In genomic region chr13:118658608-118659326, GRCm38 (mm10) we compare ENCODE assay signal across 29 mouse cellular contexts. TPM values are rescaled to one million over a fixed set of nuclear protein-coding genes. Genes with fewer than 3 reads are reported as not detected.
DNase-seq lines count a peak whose midpoint lies in the region; ATAC-seq and TF ChIP-seq lines count a peak whose summit lies in the region.
"Had no signal": no experiment of that assay in that cellular context is flagged by ENCODE, and none has a peak within 500 bp of the region (broad histone marks: within the 10 kb centered on the region; RNA-seq: fewer than 3 reads in every experiment).

No protein-coding gene starts in this region.

- no peaks in the 10 kb centered on the region for H3K36me3 ChIP-seq in intestine, embryonic 14.5 days (ENCODE audit: control insufficient read depth, insufficient read depth, low read length)
- no peaks in the 10 kb centered on the region for H3K36me3 ChIP-seq in intestine, postnatal 0 days (ENCODE audit: control insufficient read depth, insufficient read depth)
- no peaks in the 10 kb centered on the region for H3K36me3 ChIP-seq in kidney, embryonic 16.5 days (ENCODE audit: insufficient read depth, low read length)
- no peaks in the 10 kb centered on the region for H3K36me3 ChIP-seq in hindbrain, embryonic 14.5 days (replicated peaks; ENCODE audit: control insufficient read depth, insufficient read depth)
- H3K36me3 ChIP-seq: forebrain, embryonic 10.5 days; G1E; heart, embryonic 12.5 days; hindbrain, embryonic 12.5 days; liver, embryonic 13.5 days; midbrain, embryonic 13.5 days had no signal

- peak; percentile 70; the same call in 1 of the 2 replicates for ATAC-seq in intestine, embryonic 14.5 days (replicated peaks; ENCODE audit: low FRiP score, low TSS enrichment, low read depth)
- peak; percentile 98 for ATAC-seq in intestine, postnatal 0 days
- peak; percentile 83 for ATAC-seq in kidney, embryonic 16.5 days (ENCODE audit: low FRiP score, low TSS enrichment)
- ATAC-seq in hindbrain, embryonic 14.5 days (ENCODE audit: low FRiP score) = no peak
- ATAC-seq: forebrain, embryonic 16.5 days; midbrain, embryonic 13.5 days had no signal

- H3K9ac ChIP-seq in intestine, embryonic 14.5 days (ENCODE audit: low read length) = no peak overlapping the region
- H3K9ac ChIP-seq in intestine, postnatal 0 days (ENCODE audit: low read depth, low read length) = no peak overlapping the region
- no peak overlapping the region for H3K9ac ChIP-seq in kidney, embryonic 16.5 days (replicated peaks; ENCODE audit: low read length)
- H3K9ac ChIP-seq in hindbrain, embryonic 14.5 days = no peak overlapping the region
- H3K9ac ChIP-seq: heart, embryonic 12.5 days; hindbrain, embryonic 12.5 days; liver, embryonic 13.5 days; midbrain, embryonic 13.5 days had no signal

- H3K4me2 ChIP-seq in intestine, embryonic 14.5 days (ENCODE audit: low read length) = no peak overlapping the region
- H3K4me2 ChIP-seq in intestine, postnatal 0 days (replicated peaks; ENCODE audit: low read depth) = peak overlapping the region; percentile 53
- H3K4me2 ChIP-seq in kidney, embryonic 16.5 days (replicated peaks; ENCODE audit: low read depth, low read length) = no peak overlapping the region
- H3K4me2 ChIP-seq in hindbrain, embryonic 14.5 days (replicated peaks) = no peak overlapping the region
- H3K4me2 ChIP-seq: heart, embryonic 12.5 days; hindbrain, embryonic 12.5 days; liver, embryonic 13.5 days; midbrain, embryonic 13.5 days had no signal

- WGBS in intestine, embryonic 14.5 days = 81% methylated on average over 7 of the region's 7 CpGs
- WGBS in intestine, postnatal 0 days = 44% methylated on average over 7 of the region's 7 CpGs
- WGBS in kidney, embryonic 16.5 days = 85% methylated on average over 7 of the region's 7 CpGs
- WGBS in large intestine, adult 2 months = 43% methylated on average over 7 of the region's 7 CpGs
- 92% methylated on average over 7 of the region's 7 CpGs for WGBS in hindbrain, embryonic 14.5 days

- H3K4me1 ChIP-seq in intestine, embryonic 14.5 days (replicated peaks; ENCODE audit: control insufficient read depth, insufficient read depth, low read length) = no peaks in the 10 kb centered on the region
- H3K4me1 ChIP-seq in intestine, postnatal 0 days (replicated peaks; ENCODE audit: control insufficient read depth, insufficient read depth, low read length) = no peaks in the 10 kb centered on the region
- H3K4me1 ChIP-seq in kidney, embryonic 16.5 days (ENCODE audit: insufficient read depth, low read length) = no peaks in the 10 kb centered on the region
- H3K4me1 ChIP-seq in hindbrain, embryonic 14.5 days (replicated peaks; ENCODE audit: control insufficient read depth, insufficient read depth, low read length) = no peaks in the 10 kb centered on the region
- H3K4me1 ChIP-seq: forebrain, embryonic 10.5 days; heart, embryonic 12.5 days; hindbrain, embryonic 12.5 days; liver, embryonic 13.5 days had no signal

- peak; percentile 18; the same call in 1 of the 2 replicates for TF ChIP-seq CTCF in intestine, postnatal 0 days (IDR thresholded peaks at IDR 0.05; ENCODE audit: low read depth)

- no peak overlapping the region for H3K27ac ChIP-seq in intestine, embryonic 14.5 days (ENCODE audit: low read depth)
- H3K27ac ChIP-seq in intestine, postnatal 0 days (ENCODE audit: low read depth, low read length) = no peak overlapping the region; the same call in 1 of the 2 replicates
- 0 out of 2 replicates have a peak overlapping the region, but pooled peaks have one; percentile 38 for H3K27ac ChIP-seq in kidney, embryonic 16.5 days (ENCODE audit: low read length)
- no peak overlapping the region for H3K27ac ChIP-seq in hindbrain, embryonic 14.5 days
- H3K27ac ChIP-seq: forebrain, embryonic 10.5 days; hindbrain, embryonic 12.5 days; liver, embryonic 13.5 days; midbrain, embryonic 13.5 days had no signal

- H3K9me3 ChIP-seq in intestine, embryonic 14.5 days (ENCODE audit: control insufficient read depth, low read length) = no peaks in the 10 kb centered on the region
- no peaks in the 10 kb centered on the region for H3K9me3 ChIP-seq in intestine, postnatal 0 days (ENCODE audit: control insufficient read depth)
- H3K9me3 ChIP-seq in kidney, embryonic 16.5 days (ENCODE audit: low read length) = no peaks in the 10 kb centered on the region
- no peaks in the 10 kb centered on the region for H3K9me3 ChIP-seq in hindbrain, embryonic 14.5 days (ENCODE audit: control insufficient read depth, low read length)
- H3K9me3 ChIP-seq: forebrain, embryonic 10.5 days; G1E; heart, embryonic 12.5 days; hindbrain, embryonic 12.5 days; liver, embryonic 13.5 days; midbrain, embryonic 13.5 days had no signal

- H3K27me3 ChIP-seq in intestine, embryonic 14.5 days (replicated peaks; ENCODE audit: control insufficient read depth, insufficient read depth, low read length) = no peaks in the 10 kb centered on the region
- H3K27me3 ChIP-seq in intestine, postnatal 0 days (replicated peaks; ENCODE audit: control insufficient read depth, insufficient read depth, low read length) = no peaks in the 10 kb centered on the region
- H3K27me3 ChIP-seq in kidney, embryonic 16.5 days (ENCODE audit: insufficient read depth, low read length) = no peaks in the 10 kb centered on the region
- H3K27me3 ChIP-seq in hindbrain, embryonic 14.5 days (ENCODE audit: control insufficient read depth, insufficient read depth, low read length) = no peaks in the 10 kb centered on the region
- H3K27me3 ChIP-seq: CH12.LX; heart, embryonic 12.5 days; hindbrain, embryonic 12.5 days; liver, embryonic 13.5 days; midbrain, embryonic 13.5 days had no signal

- no peak for DNase-seq in intestine, embryonic 14.5 days (ENCODE audit: low spot score)
- DNase-seq in large intestine, adult 2 months (ENCODE audit: low read depth, low spot score) = peak; percentile 29
- DNase-seq in heart, postnatal 14 days = no peak
- DNase-seq in hindbrain, embryonic 14.5 days (ENCODE audit: low spot score) = no peak
- DNase-seq in neural tube, embryonic 10.5 days (ENCODE audit: extremely low spot score, low spot score) = no peak
- DNase-seq: adrenal gland, adult 2 months; cerebellum, adult 11 months; cerebellum, postnatal 14 days; gastrocnemius, postnatal 14 days; heart, adult 11 months; heart, postnatal 10 days; layer of hippocampus, adult 9-11 months; liver, embryonic 13.5 days; lung, adult 2 months; lung, postnatal 14 days; right cerebral cortex, postnatal 25 days; thymus, postnatal 36 days had no signal

- H3K4me3 ChIP-seq in intestine, embryonic 14.5 days (ENCODE audit: low read depth, low read length) = no peak overlapping the region
- peak overlapping the region; percentile 12; the same call in 1 of the 2 replicates for H3K4me3 ChIP-seq in intestine, postnatal 0 days (ENCODE audit: low read depth, low read length)
- H3K4me3 ChIP-seq in kidney, embryonic 16.5 days (ENCODE audit: low read length) = peak overlapping the region; percentile 13; the same call in 1 of the 2 replicates
- H3K4me3 ChIP-seq in hindbrain, embryonic 14.5 days (replicated peaks; ENCODE audit: low read length) = no peak overlapping the region
- H3K4me3 ChIP-seq: forebrain, embryonic 10.5 days; heart, embryonic 12.5 days; hindbrain, embryonic 12.5 days; liver, embryonic 13.5 days; midbrain, embryonic 13.5 days had no signal

- intact Hi-C loops in heart, postnatal 14 days (cut with DNase I) = no loop called here

RNA-seq across cellular contexts. Expression of gene Fgf10, which starts 10.8 kb away (rescaled TPM):
- 3.3 and 4.0 TPM in 2 replicates for polyA plus RNA-seq in intestine, embryonic 14.5 days (2014; fragmentation: Nextera tagmentation; extraction: Ambion mirVana)
- polyA plus RNA-seq in intestine, postnatal 0 days (2015; fragmentation: Nextera tagmentation; extraction: Ambion mirVana) = 0.43 and 0.46 TPM in 2 replicates
- polyA plus RNA-seq in kidney, embryonic 16.5 days (2015; fragmentation: Nextera tagmentation; extraction: Ambion mirVana) = 4.3 and 5.4 TPM in 2 replicates
- 0.21 and 0.34 TPM in 2 replicates for polyA plus RNA-seq in large intestine, adult 2 months (2012; rRNA removed)
- total RNA-seq in heart, postnatal 14 days (2021) = under 1 TPM; 0.37 to 0.60 TPM
- 2.6 and 3.9 TPM in 2 replicates for polyA plus RNA-seq in hindbrain, embryonic 14.5 days (2014; fragmentation: Nextera tagmentation; extraction: Ambion mirVana)
- total RNA-seq: CH12.LX; megakaryocyte progenitor cell, adult 5-6 weeks; monocyte, adult 5-6 weeks had no signal
- polyA plus RNA-seq: spleen, adult 2 months had no signal

Comparison
In these comparisons a context has a peak if more than half of its experiments do, and no peak if none do; other contexts are left out.
1. H3K4me3 ChIP-seq: peak in intestine, postnatal 0 days (single experiment) and kidney, embryonic 16.5 days (single experiment); none in intestine, embryonic 14.5 days (single experiment) and hindbrain, embryonic 14.5 days (single experiment).